Mouse (Mus musculus): ENCODE data around the gene Gm960.

Gm960 gene

GRCm38 (mm10) chr19:4711601-4712155 is 13.2 kb upstream of the Gm960 start:
- DNase-seq (ENCODE audit: low read depth, low spot score), result peak; percentile 56

DNA sequence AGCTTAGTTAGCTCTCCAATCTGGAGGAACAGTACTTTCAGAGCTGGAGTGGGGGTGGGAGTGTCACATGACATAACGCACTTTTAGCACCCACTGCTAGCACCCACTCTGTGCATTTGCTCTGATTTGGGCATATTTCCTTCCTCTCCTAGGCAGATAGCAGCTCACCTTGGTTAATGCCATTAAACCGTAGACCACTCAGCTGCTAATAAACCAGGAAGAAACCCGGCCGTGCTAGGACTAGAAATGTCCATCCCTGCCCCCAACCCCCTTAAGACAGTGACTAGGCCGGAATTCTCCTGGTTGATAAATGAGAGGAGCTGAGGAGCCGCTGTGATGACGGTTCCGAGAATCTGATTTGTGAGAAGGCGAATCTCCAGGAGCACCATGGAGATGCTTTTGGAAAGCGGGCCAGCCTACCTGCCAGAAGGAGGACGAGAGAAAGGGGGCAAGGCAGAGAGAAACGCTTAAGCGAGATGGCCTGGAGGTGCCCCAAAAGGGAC is 12.7 kb upstream of the Gm960 start, which contains the start of gene Sptbn2:
Gene Sptbn2, plus strand, starts transcription at position 70 of the 503 bp plus-strand sequence.
- no peak for DNase-seq (ENCODE audit: low read depth, low spot score)

- DNase-seq (ENCODE audit: low read depth, low spot score), result no peak
Measured at GRCm38 (mm10) chr19:4708765-4709164, 10.3 kb upstream of the Gm960 start.

GRCm38 (mm10) chr19:4701221-4701620 is 2.8 kb upstream of the Gm960 start:
- DNase-seq (ENCODE audit: low read depth, low spot score), result no peak

DNA sequence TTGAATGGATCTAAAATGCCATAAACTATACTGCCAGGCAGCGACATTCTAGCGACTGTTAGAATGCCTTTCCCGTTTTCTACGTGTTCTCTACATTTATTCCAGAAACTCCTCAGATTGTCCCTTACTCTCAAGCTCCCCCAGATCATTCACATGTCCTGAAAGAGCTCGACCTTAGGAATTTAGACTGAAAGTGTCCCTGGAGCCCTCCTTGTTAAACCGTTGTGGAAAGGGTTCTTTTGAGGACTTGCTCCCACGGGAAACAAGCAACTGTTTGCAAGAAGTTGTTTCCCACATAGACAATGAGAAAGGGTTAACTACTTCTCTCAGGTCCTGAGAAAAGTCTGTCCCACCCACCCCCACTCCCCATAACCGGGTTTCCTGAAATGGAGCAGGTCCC is 2.2 kb upstream of the Gm960 start:
- DNase-seq (ENCODE audit: low read depth, low spot score), result no peak

- DNase-seq (ENCODE audit: low read depth, low spot score), result no peak
Measured at GRCm38 (mm10) chr19:4699821-4700220, 1.4 kb upstream of the Gm960 start.

DNA sequence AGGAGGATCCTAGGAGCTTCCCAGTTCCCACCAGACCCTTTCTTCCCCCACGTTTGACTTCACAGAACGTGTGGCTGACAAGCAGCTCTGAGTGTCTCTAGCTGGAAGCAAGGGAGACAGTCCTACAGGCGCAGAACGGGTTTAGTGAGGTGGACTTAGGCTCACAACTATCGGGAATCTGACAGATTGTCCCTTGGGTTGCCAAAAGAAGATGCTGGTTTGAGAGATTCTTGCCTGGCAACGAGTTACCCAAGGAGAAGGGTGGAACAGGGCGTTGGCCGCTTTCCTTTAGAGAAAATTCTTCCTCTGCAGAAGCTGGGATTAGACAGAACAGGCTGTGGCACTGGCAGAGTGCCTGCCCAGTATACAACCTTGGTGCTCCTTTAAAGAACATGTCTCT is 388 bp upstream of the Gm960 start:
- DNase-seq (ENCODE audit: low read depth, low spot score), result no peak

GRCm38 (mm10) chr19:4697721-4698120 is 747 bp downstream of the Gm960 start:
- DNase-seq (ENCODE audit: low read depth, low spot score), result no peak

GRCm38 (mm10) chr19:4697121-4697520 is 1.3 kb downstream of the Gm960 start:
- DNase-seq (ENCODE audit: low read depth, low spot score), result no peak

DNA sequence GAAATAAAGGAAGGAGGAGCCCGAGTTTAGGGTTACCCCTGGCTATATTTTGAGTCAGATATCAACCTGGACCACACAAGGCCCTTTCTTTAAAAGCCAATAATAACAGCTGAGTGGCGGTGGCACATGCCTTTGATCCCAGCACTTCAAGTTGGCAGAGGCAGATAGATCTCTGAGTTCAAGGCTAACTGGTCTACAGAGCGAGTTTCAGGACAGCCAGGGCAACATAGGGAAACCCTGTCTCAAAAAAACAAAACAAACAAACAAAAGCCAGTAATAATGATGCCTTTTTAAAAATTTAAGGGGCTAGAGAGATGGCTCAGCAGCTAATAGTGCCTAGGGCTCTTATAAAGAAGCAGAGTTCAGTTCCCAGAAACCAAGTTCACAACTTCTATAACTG is 4.1 kb downstream of the Gm960 start:
- no peak for DNase-seq (ENCODE audit: low read depth, low spot score)

GRCm38 (mm10) chr19:4672401-4672800 is 26.1 kb downstream of the Gm960 start:
- DNase-seq (ENCODE audit: low read depth, low spot score), result no peak

GRCm38 (mm10) chr19:4670776-4671175 is 27.7 kb downstream of the Gm960 start:
- DNase-seq (ENCODE audit: low read depth, low spot score), result no peak

GRCm38 (mm10) chr19:4666815-4667214 is 31.7 kb downstream of the Gm960 start:
- no peak for DNase-seq (ENCODE audit: low read depth, low spot score)

GRCm38 (mm10) chr19:4658156-4658555 is 40.3 kb downstream of the Gm960 start:
- no peak for DNase-seq (ENCODE audit: low read depth, low spot score)

GRCm38 (mm10) chr19:4646917-4647492 is 51.5 kb downstream of the Gm960 start:
- no peak for DNase-seq (ENCODE audit: low read depth, low spot score)

DNA sequence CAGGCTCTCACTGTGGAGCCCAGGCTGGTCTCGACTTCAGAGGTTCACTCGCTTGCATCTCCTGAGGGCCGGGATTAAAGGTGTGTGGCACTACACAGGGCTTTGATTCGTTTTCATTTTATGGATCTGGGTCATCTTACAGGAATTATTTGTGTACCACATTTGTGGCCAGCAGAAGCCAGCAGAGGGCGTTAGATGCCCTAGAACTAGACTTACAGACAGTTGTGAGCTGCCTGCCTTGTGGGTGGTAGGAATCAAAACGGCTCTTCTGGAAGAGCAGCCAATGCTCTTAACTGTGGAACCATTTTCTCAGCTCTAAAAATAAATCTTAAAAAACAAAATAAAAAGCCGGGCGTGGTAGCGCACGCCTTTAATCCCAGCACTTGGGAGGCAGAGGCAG is 54.2 kb downstream of the Gm960 start:
- DNase-seq (ENCODE audit: low read depth, low spot score), result no peak

- no peak for DNase-seq (ENCODE audit: low read depth, low spot score)
Measured at GRCm38 (mm10) chr19:4635986-4636385, 62.5 kb downstream of the Gm960 start.

DNA sequence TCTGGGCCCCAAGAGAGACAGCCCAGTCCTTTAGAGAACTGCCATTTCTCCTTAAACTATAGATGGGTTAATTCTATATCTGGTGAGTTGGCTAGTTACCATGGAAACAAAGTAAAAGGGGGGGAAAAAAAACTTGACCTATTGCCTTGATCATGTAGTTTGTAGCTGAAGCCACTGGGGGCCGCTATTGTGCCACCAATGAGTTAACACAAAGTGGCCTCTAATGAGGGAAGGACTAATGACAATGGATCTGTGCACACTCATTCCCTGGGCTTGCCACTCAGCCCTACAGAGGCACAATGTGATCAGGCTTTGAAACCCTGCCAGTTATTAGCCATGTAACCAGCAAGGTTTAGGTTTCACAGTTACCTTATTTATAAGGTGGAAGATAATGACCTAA is 69.6 kb downstream of the Gm960 start:
- no peak for DNase-seq (ENCODE audit: low read depth, low spot score)

GRCm38 (mm10) chr19:4625829-4626535 is 72.5 kb downstream of the Gm960 start:
- no peak for DNase-seq (ENCODE audit: low read depth, low spot score)

DNA sequence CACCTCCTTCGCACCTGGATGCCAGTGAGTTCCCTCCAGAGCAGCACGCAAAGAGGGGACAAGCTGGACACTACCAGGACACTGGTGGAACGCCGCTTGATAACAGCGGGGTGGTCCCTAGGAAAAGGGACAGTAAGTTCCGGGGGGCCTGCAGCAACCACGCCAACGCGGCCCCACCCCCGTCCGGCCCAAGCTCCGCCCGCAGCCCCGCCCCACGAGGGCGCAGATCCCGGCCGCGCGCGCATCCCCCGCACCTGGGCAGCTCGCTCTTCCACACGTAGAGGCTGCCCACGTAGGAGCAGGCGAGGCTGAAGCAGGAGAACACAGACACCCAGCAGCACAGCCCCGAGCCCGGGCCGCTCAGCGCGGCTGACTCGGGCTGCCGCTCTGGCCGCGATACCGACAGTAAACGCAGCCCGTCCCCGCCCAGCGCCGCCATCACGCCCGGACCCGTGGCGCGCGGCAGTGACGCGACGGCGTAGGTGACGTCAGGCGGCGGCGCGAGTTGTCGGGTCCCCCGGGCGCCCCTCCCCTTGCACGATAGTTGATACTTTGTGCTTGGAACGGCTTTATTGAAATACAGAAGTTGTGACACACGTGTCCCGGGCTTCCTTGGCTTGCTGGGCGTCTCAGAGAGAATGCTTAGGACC is 73.2 kb downstream of the Gm960 start, which contains the start of gene Rce1:
Gene Rce1, minus strand, starts transcription at position 463 of the 650 bp plus-strand sequence.
- peak; percentile 85 for DNase-seq (ENCODE audit: low read depth, low spot score)

DNA sequence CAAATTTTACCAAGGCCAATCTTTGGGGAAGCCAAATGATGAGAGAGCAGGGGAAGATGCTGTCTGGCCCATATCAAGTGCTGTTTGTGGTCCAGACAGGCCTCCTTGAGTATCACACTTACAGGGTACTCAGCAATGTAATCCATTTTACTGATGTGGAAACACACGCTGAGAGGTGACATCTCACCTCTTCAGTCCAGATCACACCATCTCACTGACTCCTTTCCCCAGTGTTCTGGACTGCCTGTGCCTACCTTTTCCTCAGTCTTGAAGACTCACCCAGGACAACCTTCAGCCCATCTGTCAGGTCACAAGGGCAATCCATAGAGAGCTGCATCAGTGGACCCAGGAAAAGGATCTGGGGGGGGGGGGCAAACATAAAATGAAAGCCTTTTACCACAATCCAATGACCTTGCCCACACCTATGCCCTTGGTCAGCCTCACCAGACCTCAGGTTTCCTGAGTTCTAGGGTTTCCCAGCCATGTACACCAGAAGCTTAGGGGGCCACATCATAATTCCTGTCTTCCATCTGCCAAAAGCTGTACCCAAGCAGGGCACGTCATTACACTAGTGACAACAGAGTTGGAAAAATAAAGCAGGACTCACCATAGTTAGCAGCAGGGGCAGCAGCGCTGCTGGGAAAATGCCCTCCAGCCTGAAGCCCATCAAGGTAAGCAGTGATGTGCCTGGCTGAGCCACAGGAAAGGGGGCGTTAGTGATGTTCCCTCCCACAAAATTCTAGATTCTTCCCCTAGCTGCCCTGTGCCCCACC is 73.9 kb downstream of the Gm960 start:
- DNase-seq (ENCODE audit: low read depth, low spot score), result no peak

DNA sequence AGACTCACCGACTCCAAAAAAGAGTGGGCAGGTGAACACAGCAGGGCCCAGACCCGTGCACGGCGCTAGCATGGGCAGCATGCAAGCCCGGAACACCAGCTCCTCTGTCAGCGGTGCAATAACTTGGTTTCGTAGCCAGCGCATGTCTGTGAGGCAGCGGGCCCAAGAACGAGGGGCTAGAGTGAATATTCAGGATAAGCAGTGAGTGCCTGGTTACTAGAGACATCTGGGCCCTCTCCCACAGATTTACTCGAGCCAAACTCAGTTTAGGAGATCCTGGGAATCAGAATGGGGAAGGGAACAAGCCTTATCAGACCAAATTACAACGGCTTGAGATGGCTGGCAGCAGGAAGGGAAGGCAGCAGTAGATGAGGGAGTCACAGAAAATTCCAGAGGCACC is 74.5 kb downstream of the Gm960 start:
- no peak for DNase-seq (ENCODE audit: low read depth, low spot score)

Data from embryo, embryonic 11.5 days (tissue).